Mouse (Mus musculus): ENCODE results near the gene Jmjd6. TPM values are rescaled to one million over a fixed set of nuclear protein-coding genes. Genes with fewer than 3 reads are reported as not detected.

The Jmjd6 gene
- polyA plus RNA-seq, 1 experiment from 2014 or later = 65.6 TPM

- peak overlapping the region; percentile 28; the same call in 1 of the 2 replicates for H3K9ac ChIP-seq (replicated peaks; ENCODE audit: low read depth, low read length)
- H3K27me3 ChIP-seq (ENCODE audit: control insufficient read depth, insufficient read depth, low read length) = no peaks in the 10 kb centered on the region
- H3K4me3 ChIP-seq (ENCODE audit: low read depth, low read length) = no peak overlapping the region
- no peaks in the 10 kb centered on the region for H3K36me3 ChIP-seq (ENCODE audit: control insufficient read depth, insufficient read depth, low read length)
- ATAC-seq (ENCODE audit: low read depth) = 0 out of 2 replicates have a peak, but pooled peaks have one; percentile 10
- peak overlapping the region; percentile 94 for H3K27ac ChIP-seq (ENCODE audit: low read depth, low read length)
- WGBS = 2% methylated on average over 20 of the region's 20 CpGs
- peaks cover 49% of the 10 kb centered on the region for H3K4me1 ChIP-seq (ENCODE audit: control insufficient read depth, insufficient read depth, low read length)
- no peaks in the 10 kb centered on the region for H3K9me3 ChIP-seq (ENCODE audit: control insufficient read depth, low read length)
- no peak overlapping the region for H3K4me2 ChIP-seq (ENCODE audit: low read depth, low read length)
Measured at GRCm38 (mm10) chr11:116814076-116814883, 29.0 kb downstream of the Jmjd6 start.

GRCm38 (mm10) chr11:116813610-116814009 lies 29.6 kb downstream of the Jmjd6 start:
- no peak overlapping the region for H3K4me2 ChIP-seq (ENCODE audit: low read depth, low read length)
- ATAC-seq (ENCODE audit: low read depth) = no peak
- no peaks in the 10 kb centered on the region for H3K27me3 ChIP-seq (ENCODE audit: control insufficient read depth, insufficient read depth, low read length)
- H3K36me3 ChIP-seq (ENCODE audit: control insufficient read depth, insufficient read depth, low read length) = no peaks in the 10 kb centered on the region
- H3K27ac ChIP-seq (ENCODE audit: low read depth, low read length) = peak overlapping the region; percentile 94
- H3K9ac ChIP-seq (replicated peaks; ENCODE audit: low read depth, low read length) = 0 out of 2 replicates have a peak overlapping the region, but pooled peaks have one; percentile 2
- H3K4me1 ChIP-seq (ENCODE audit: control insufficient read depth, insufficient read depth, low read length) = peaks cover 51% of the 10 kb centered on the region
- no peaks in the 10 kb centered on the region for H3K9me3 ChIP-seq (ENCODE audit: control insufficient read depth, low read length)
- no peak overlapping the region for H3K4me3 ChIP-seq (ENCODE audit: low read depth, low read length)
- 65% methylated on average over 13 of the region's 13 CpGs for WGBS

GRCm38 (mm10) chr11:116812793-116813529 lies 30.3 kb downstream of the Jmjd6 start:
- H3K4me2 ChIP-seq (ENCODE audit: low read depth, low read length) = no peak overlapping the region
- H3K4me3 ChIP-seq (ENCODE audit: low read depth, low read length) = no peak overlapping the region
- peaks cover 51% of the 10 kb centered on the region for H3K4me1 ChIP-seq (ENCODE audit: control insufficient read depth, insufficient read depth, low read length)
- peak overlapping the region; percentile 94 for H3K27ac ChIP-seq (ENCODE audit: low read depth, low read length)
- H3K27me3 ChIP-seq (ENCODE audit: control insufficient read depth, insufficient read depth, low read length) = no peaks in the 10 kb centered on the region
- 0 out of 2 replicates have a peak overlapping the region, but pooled peaks have one; percentile 12 for H3K9ac ChIP-seq (replicated peaks; ENCODE audit: low read depth, low read length)
- WGBS = 40% methylated on average over 21 of the region's 21 CpGs
- H3K36me3 ChIP-seq (ENCODE audit: control insufficient read depth, insufficient read depth, low read length) = no peaks in the 10 kb centered on the region
- no peak; the same call in 1 of the 2 replicates for ATAC-seq (ENCODE audit: low read depth)
- H3K9me3 ChIP-seq (ENCODE audit: control insufficient read depth, low read length) = no peaks in the 10 kb centered on the region

GRCm38 (mm10) chr11:116810983-116811901 lies 32.0 kb downstream of the Jmjd6 start:
- WGBS = 3% methylated on average over 32 of the region's 32 CpGs
- Histone ChIP-seq H3K4me3 (ENCODE audit: low read depth, low read length) (peak overlapping the region; percentile 17), H3K9ac (replicated peaks; ENCODE audit: low read depth, low read length) (peak overlapping the region; percentile 48), H3K27ac (ENCODE audit: low read depth, low read length) (peak overlapping the region; percentile 94), H3K4me1 (ENCODE audit: control insufficient read depth, insufficient read depth, low read length) (peaks cover 54% of the 10 kb centered on the region), H3K36me3 (ENCODE audit: control insufficient read depth, insufficient read depth, low read length) (no peaks in the 10 kb centered on the region), H3K27me3 (ENCODE audit: control insufficient read depth, insufficient read depth, low read length) (no peaks in the 10 kb centered on the region), H3K9me3 (ENCODE audit: control insufficient read depth, low read length) (no peaks in the 10 kb centered on the region), H3K4me2 (ENCODE audit: low read depth, low read length) (peak overlapping the region; percentile 52)
- peak; percentile 93 for ATAC-seq (ENCODE audit: low read depth)

GRCm38 (mm10) chr11:116810528-116810927 lies 32.7 kb downstream of the Jmjd6 start:
- WGBS = 43% methylated on average over 11 of the region's 11 CpGs
- Histone ChIP-seq H3K36me3 (ENCODE audit: control insufficient read depth, insufficient read depth, low read length) (no peaks in the 10 kb centered on the region), H3K9me3 (ENCODE audit: control insufficient read depth, low read length) (no peaks in the 10 kb centered on the region), H3K4me2 (ENCODE audit: low read depth, low read length) (peak overlapping the region; percentile 52; the same call in 1 of the 2 replicates), H3K4me1 (ENCODE audit: control insufficient read depth, insufficient read depth, low read length) (peaks cover 54% of the 10 kb centered on the region), H3K27ac (ENCODE audit: low read depth, low read length) (peak overlapping the region; percentile 94), H3K4me3 (ENCODE audit: low read depth, low read length) (no peak overlapping the region), H3K9ac (replicated peaks; ENCODE audit: low read depth, low read length) (peak overlapping the region; percentile 48), H3K27me3 (ENCODE audit: control insufficient read depth, insufficient read depth, low read length) (no peaks in the 10 kb centered on the region)
- no peak for ATAC-seq (ENCODE audit: low read depth)

- Histone ChIP-seq H3K9me3 (ENCODE audit: control insufficient read depth, low read length) (no peaks in the 10 kb centered on the region), H3K9ac (replicated peaks; ENCODE audit: low read depth, low read length) (no peak overlapping the region), H3K36me3 (ENCODE audit: control insufficient read depth, insufficient read depth, low read length) (no peaks in the 10 kb centered on the region), H3K27me3 (ENCODE audit: control insufficient read depth, insufficient read depth, low read length) (no peaks in the 10 kb centered on the region), H3K4me3 (ENCODE audit: low read depth, low read length) (no peak overlapping the region), H3K4me2 (ENCODE audit: low read depth, low read length) (no peak overlapping the region), H3K4me1 (ENCODE audit: control insufficient read depth, insufficient read depth, low read length) (peaks cover 45% of the 10 kb centered on the region), H3K27ac (ENCODE audit: low read depth, low read length) (no peak overlapping the region)
- ATAC-seq (ENCODE audit: low read depth) = no peak
- 79% methylated on average over 8 of the region's 8 CpGs for WGBS
Measured at GRCm38 (mm10) chr11:116809520-116809919, 33.7 kb downstream of the Jmjd6 start.

- peaks cover 39% of the 10 kb centered on the region for H3K4me1 ChIP-seq (ENCODE audit: control insufficient read depth, insufficient read depth, low read length)
- no peak for ATAC-seq (ENCODE audit: low read depth)
Measured at GRCm38 (mm10) chr11:116808811-116809395, 34.3 kb downstream of the Jmjd6 start.

GRCm38 (mm10) chr11:116807938-116808606 lies 35.2 kb downstream of the Jmjd6 start:
- 31% methylated on average over 7 of the region's 7 CpGs for WGBS
- Histone ChIP-seq H3K4me3 (ENCODE audit: low read depth, low read length) (no peak overlapping the region), H3K4me1 (ENCODE audit: control insufficient read depth, insufficient read depth, low read length) (peaks cover 30% of the 10 kb centered on the region), H3K27ac (ENCODE audit: low read depth, low read length) (0 out of 2 replicates have a peak overlapping the region, but pooled peaks have one; percentile 30), H3K36me3 (ENCODE audit: control insufficient read depth, insufficient read depth, low read length) (no peaks in the 10 kb centered on the region), H3K27me3 (ENCODE audit: control insufficient read depth, insufficient read depth, low read length) (no peaks in the 10 kb centered on the region), H3K9ac (replicated peaks; ENCODE audit: low read depth, low read length) (no peak overlapping the region), H3K4me2 (ENCODE audit: low read depth, low read length) (no peak overlapping the region), H3K9me3 (ENCODE audit: control insufficient read depth, low read length) (no peaks in the 10 kb centered on the region)
- no peak for ATAC-seq (ENCODE audit: low read depth)

More at GRCm38 (mm10) chr11:116808811-116809395, 34.3 kb downstream of the Jmjd6 start:
- Histone ChIP-seq H3K27ac (ENCODE audit: low read depth, low read length) (0 out of 2 replicates have a peak overlapping the region, but pooled peaks have one; percentile 34), H3K9ac (replicated peaks; ENCODE audit: low read depth, low read length) (no peak overlapping the region), H3K9me3 (ENCODE audit: control insufficient read depth, low read length) (no peaks in the 10 kb centered on the region), H3K4me2 (ENCODE audit: low read depth, low read length) (no peak overlapping the region), H3K27me3 (ENCODE audit: control insufficient read depth, insufficient read depth, low read length) (no peaks in the 10 kb centered on the region), H3K36me3 (ENCODE audit: control insufficient read depth, insufficient read depth, low read length) (no peaks in the 10 kb centered on the region), H3K4me3 (ENCODE audit: low read depth, low read length) (no peak overlapping the region)
- 80% methylated on average over 11 of the region's 11 CpGs for WGBS

All from neural tube, embryonic 14.5 days (tissue).